18 mouse cellular contexts compared by ENCODE assay signal in the genomic region with DNA sequence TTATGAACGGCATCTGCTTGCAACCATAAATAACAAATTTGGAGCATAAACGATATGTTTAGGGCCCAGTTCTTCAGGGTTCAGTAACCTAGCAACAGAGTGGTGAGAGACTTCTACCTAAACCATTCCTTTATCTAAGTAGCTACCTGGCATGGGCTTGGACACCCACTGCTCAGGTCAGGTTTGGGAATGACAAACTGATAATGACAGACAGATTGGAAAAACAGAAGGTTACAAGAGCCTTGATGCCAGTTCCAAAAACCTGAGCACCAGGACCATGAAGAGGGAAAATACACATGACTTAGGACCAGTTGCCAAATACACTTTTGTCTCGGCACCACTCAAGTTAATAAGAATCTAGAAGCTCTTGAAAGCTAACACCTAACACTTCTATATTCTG.
DNase-seq lines count a peak whose midpoint lies in the region; ATAC-seq lines count a peak whose summit lies in the region.
"Had no signal": no experiment of that assay in that cellular context is flagged by ENCODE, and none has a peak within 500 bp of the region (broad histone marks: within the 10 kb centered on the region; RNA-seq: fewer than 3 reads in every experiment).

No protein-coding gene starts in this region.

- 70% methylated on average over 3 of the region's 3 CpGs for WGBS in hindbrain, embryonic 16.5 days
- 90% methylated on average over 3 of the region's 3 CpGs for WGBS in hindbrain, embryonic 10.5 days

- ATAC-seq in cerebellum, adult (ENCODE audit: insufficient number of reproducible peaks, low FRiP score, low TSS enrichment) = peak; percentile 59
- ATAC-seq in hindbrain, embryonic 16.5 days = no peak
- ATAC-seq: forebrain, embryonic 15.5 days had no signal

- no peak for DNase-seq in cerebellum, postnatal 4 days (ENCODE audit: low spot score in 2 of 2)
- peak; percentile 60 for DNase-seq in cerebellum, adult 11-12 months
- peak; percentile 76 for DNase-seq in cerebellum, adult 9-10 months
- DNase-seq in cerebellum, postnatal 36 days = peak; percentile 38 to 49
- no peak for DNase-seq in testis, postnatal 14 days (ENCODE audit: low spot score)
- no peak for DNase-seq in hindbrain, embryonic 10.5 days (ENCODE audit: low spot score)
- DNase-seq: adrenal gland, adult 8-10 months; B cell, adult 2 months; gastrocnemius, postnatal 36 days; heart, adult 18-20 months; heart, postnatal 10 days had no signal

- no peak overlapping the region for H3K4me3 ChIP-seq in hindbrain, embryonic 16.5 days (ENCODE audit: low read length)
- no peak overlapping the region for H3K4me3 ChIP-seq in hindbrain, embryonic 10.5 days
- H3K4me3 ChIP-seq: embryonic facial prominence, embryonic 12.5 days; forebrain, embryonic 15.5 days; heart, embryonic 10.5 days had no signal

- no peak overlapping the region for H3K4me2 ChIP-seq in hindbrain, embryonic 16.5 days (ENCODE audit: low read length)
- H3K4me2 ChIP-seq: embryonic facial prominence, embryonic 12.5 days; forebrain, embryonic 15.5 days; hindbrain, embryonic 14.5 days had no signal

- H3K27ac ChIP-seq in hindbrain, embryonic 16.5 days (ENCODE audit: low read depth, low read length) = no peak overlapping the region
- H3K27ac ChIP-seq in hindbrain, embryonic 10.5 days = no peak overlapping the region
- H3K27ac ChIP-seq: embryonic facial prominence, embryonic 12.5 days; forebrain, embryonic 15.5 days; heart, embryonic 10.5 days; hindbrain, embryonic 14.5 days had no signal

- H3K9me3 ChIP-seq in hindbrain, embryonic 16.5 days (ENCODE audit: control insufficient read depth, low read length) = no peaks in the 10 kb centered on the region
- peaks cover 4% of the 10 kb centered on the region for H3K9me3 ChIP-seq in hindbrain, embryonic 10.5 days
- H3K9me3 ChIP-seq: embryonic facial prominence, embryonic 12.5 days; forebrain, embryonic 15.5 days; heart, embryonic 10.5 days had no signal

- no peaks in the 10 kb centered on the region for H3K36me3 ChIP-seq in hindbrain, embryonic 16.5 days (ENCODE audit: control insufficient read depth, insufficient read depth, low read length)
- H3K36me3 ChIP-seq in hindbrain, embryonic 10.5 days = peaks cover 8% of the 10 kb centered on the region
- H3K36me3 ChIP-seq: forebrain, embryonic 15.5 days; G1E had no signal

- H3K27me3 ChIP-seq in hindbrain, embryonic 16.5 days (replicated peaks; ENCODE audit: control insufficient read depth, insufficient read depth, low read length) = no peaks in the 10 kb centered on the region
- no peaks in the 10 kb centered on the region for H3K27me3 ChIP-seq in hindbrain, embryonic 10.5 days (ENCODE audit: insufficient read depth, poor library complexity, severe bottlenecking)
- H3K27me3 ChIP-seq: embryonic facial prominence, embryonic 12.5 days; forebrain, embryonic 15.5 days had no signal

- peaks cover 3% of the 10 kb centered on the region; the same call in 1 of the 2 replicates for H3K4me1 ChIP-seq in hindbrain, embryonic 16.5 days (ENCODE audit: control insufficient read depth, insufficient read depth, low read depth, low read length)
- peaks cover 5% of the 10 kb centered on the region for H3K4me1 ChIP-seq in hindbrain, embryonic 10.5 days (replicated peaks)

- no peak overlapping the region for H3K9ac ChIP-seq in hindbrain, embryonic 16.5 days (ENCODE audit: low read depth, low read length)
- H3K9ac ChIP-seq: embryonic facial prominence, embryonic 12.5 days; forebrain, embryonic 15.5 days; hindbrain, embryonic 14.5 days had no signal

Comparison
In these comparisons a context has a peak if more than half of its experiments do, and no peak if none do; other contexts are left out.
1. DNase-seq: peak in cerebellum, adult 11-12 months (single experiment), cerebellum, adult 9-10 months (single experiment) and cerebellum, postnatal 36 days (2 of 2); none in cerebellum, postnatal 4 days (0 of 2), testis, postnatal 14 days (single experiment) and hindbrain, embryonic 10.5 days (single experiment).